Mouse (Mus musculus) v-Abl transformed pro-B cells (cell line): Measurements from ENCODE around the gene Nrcam.

Experiments used
- in situ Hi-C, 2 experiments: fragments of 400-800 bp; cut with MboI; formaldehyde crosslinking; loops; one replicate each; pipeline ENCODE4 v1.15.1; 2025; ENCODE audit not compliant: unreplicated experiment in 2 of 2

Nrcam gene

GRCm38 (mm10) chr12:44503737-44504136 lies 175.1 kb downstream of the Nrcam start:
- in situ Hi-C loops = no loop called here

GRCm38 (mm10) chr12:44508635-44509034 lies 179.9 kb downstream of the Nrcam start:
- in situ Hi-C loops = no loop called here

- in situ Hi-C loops = no loop called here
Observed at GRCm38 (mm10) chr12:44509406-44510104, 180.9 kb downstream of the Nrcam start.

GRCm38 (mm10) chr12:44515066-44515465 lies 186.4 kb downstream of the Nrcam start:
- in situ Hi-C loops = no loop called here

GRCm38 (mm10) chr12:44519440-44520141 lies 190.9 kb downstream of the Nrcam start:
- in situ Hi-C loops = no loop called here

GRCm38 (mm10) chr12:44521496-44521895 lies 192.8 kb downstream of the Nrcam start:
- in situ Hi-C loops = no loop called here

GRCm38 (mm10) chr12:44524621-44525565 lies 196.2 kb downstream of the Nrcam start:
- in situ Hi-C loops = loop anchor here in 1 of 2 experiments (25.0 kb wide), 1 partner anchor 663 kb away; no protein-coding TSS in a partner anchor

- in situ Hi-C loops = loop anchor here in 1 of 2 experiments (25.0 kb wide), 1 partner anchor 666 kb away; no protein-coding TSS in a partner anchor
Observed at GRCm38 (mm10) chr12:44528391-44529016, 199.8 kb downstream of the Nrcam start.

GRCm38 (mm10) chr12:44532337-44533113 lies 203.8 kb downstream of the Nrcam start:
- in situ Hi-C loops = loop anchor here in 1 of 2 experiments (25.0 kb wide), 1 partner anchor 670 kb away; no protein-coding TSS in a partner anchor

- in situ Hi-C loops = loop anchor here in 1 of 2 experiments (25.0 kb wide), 1 partner anchor 672 kb away; no protein-coding TSS in a partner anchor
Observed at GRCm38 (mm10) chr12:44534100-44534633, 205.5 kb downstream of the Nrcam start.

GRCm38 (mm10) chr12:44535623-44536022 lies 206.9 kb downstream of the Nrcam start:
- in situ Hi-C loops = loop anchor here in 1 of 2 experiments (25.0 kb wide), 1 partner anchor 673 kb away; no protein-coding TSS in a partner anchor

GRCm38 (mm10) chr12:44547721-44548369 lies 219.2 kb downstream of the Nrcam start:
- in situ Hi-C loops = loop anchor here (10.0 to 25.0 kb wide), 2 partner anchors 343 to 686 kb away; no protein-coding TSS in a partner anchor

- in situ Hi-C loops = loop anchor here (10.0 to 25.0 kb wide), 2 partner anchors 344 to 686 kb away; no protein-coding TSS in a partner anchor
Observed at GRCm38 (mm10) chr12:44548465-44548864, 219.8 kb downstream of the Nrcam start.

- in situ Hi-C loops = loop anchor here in 1 of 2 experiments (5.0 kb wide), 1 partner anchor 259 kb away; no protein-coding TSS in a partner anchor
Observed at GRCm38 (mm10) chr12:44551614-44552013, 222.9 kb downstream of the Nrcam start.

GRCm38 (mm10) chr12:44554051-44554450 lies 225.4 kb downstream of the Nrcam start:
- in situ Hi-C loops = loop anchor here in 1 of 2 experiments (5.0 kb wide), 1 partner anchor 262 kb away; no protein-coding TSS in a partner anchor

- in situ Hi-C loops = loop anchor here in 1 of 2 experiments (5.0 kb wide), 1 partner anchor 263 kb away; no protein-coding TSS in a partner anchor
Observed at GRCm38 (mm10) chr12:44554808-44555207, 226.1 kb downstream of the Nrcam start.

GRCm38 (mm10) chr12:44560002-44560401 lies 231.3 kb downstream of the Nrcam start:
- in situ Hi-C loops = no loop called here

- in situ Hi-C loops = no loop called here
Observed at GRCm38 (mm10) chr12:44570070-44570469, 241.4 kb downstream of the Nrcam start.
